Mouse (Mus musculus): Measurements from ENCODE around the gene Acp7.
A peak's percentile ranks its signal among the peaks of the same experiment; 100 is the strongest.

Acp7 gene

DNA sequence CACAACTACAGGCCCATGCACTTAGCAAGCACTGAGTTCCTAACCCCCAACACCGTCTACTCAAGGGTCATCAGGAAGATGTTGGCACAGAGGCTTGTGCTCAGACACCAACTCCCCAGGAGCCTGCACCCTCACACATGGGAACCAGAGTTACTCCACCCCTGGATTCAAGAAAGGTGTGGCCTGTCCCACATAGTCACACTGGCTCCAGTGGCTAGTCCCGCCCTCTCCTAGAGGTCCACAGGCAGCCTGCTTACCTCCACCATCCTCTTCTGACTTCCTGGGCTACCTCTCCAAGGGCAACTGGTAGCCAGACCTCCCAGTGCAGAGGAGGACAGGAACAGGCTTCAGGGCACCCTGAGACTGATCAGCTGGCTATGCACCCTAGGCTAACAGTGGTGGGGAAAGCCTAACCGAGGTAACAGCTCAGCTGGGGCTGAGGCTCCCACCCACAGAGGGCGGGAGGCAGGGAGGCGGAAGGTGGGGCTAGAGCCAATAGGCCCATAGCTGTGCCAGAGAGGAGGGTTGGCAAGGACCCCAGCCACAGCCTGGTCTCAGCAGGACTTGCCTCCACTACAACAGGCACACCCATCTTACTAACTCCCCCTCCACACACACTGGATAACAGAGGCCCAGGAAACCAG is 54.7 kb downstream of the Acp7 start:
- no peak for DNase-seq (ENCODE audit: low spot score in 2 of 2)

DNA sequence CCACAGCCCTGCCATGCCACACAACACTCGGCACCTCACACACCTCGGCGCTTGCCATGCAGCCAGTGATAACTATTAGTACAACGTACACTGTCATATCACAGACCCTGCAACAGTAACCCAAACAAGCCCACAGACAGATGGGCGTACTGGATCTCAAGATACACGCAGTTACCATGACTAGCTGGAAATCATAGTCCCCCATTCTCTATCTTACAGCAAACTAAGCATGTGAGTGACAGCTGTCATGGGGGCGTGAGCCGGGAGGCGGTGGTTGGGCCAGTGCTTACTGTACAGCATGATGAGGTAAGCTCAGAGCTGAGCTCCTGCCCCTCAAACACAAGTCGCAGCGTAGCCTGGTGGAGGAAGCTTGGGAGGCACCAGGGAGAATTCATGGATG is 55.5 kb downstream of the Acp7 start:
- DNase-seq (ENCODE audit: low spot score in 2 of 2) = no peak

GRCm38 (mm10) chr7:28573236-28573635 is 57.9 kb downstream of the Acp7 start:
- DNase-seq (ENCODE audit: low spot score in 2 of 2) = no peak

- no peak for DNase-seq (ENCODE audit: low spot score in 2 of 2)
Observed at GRCm38 (mm10) chr7:28572689-28573088, 58.4 kb downstream of the Acp7 start.

- DNase-seq (ENCODE audit: low spot score in 2 of 2) = no peak
Observed at GRCm38 (mm10) chr7:28570982-28571682, 60.0 kb downstream of the Acp7 start.

DNA sequence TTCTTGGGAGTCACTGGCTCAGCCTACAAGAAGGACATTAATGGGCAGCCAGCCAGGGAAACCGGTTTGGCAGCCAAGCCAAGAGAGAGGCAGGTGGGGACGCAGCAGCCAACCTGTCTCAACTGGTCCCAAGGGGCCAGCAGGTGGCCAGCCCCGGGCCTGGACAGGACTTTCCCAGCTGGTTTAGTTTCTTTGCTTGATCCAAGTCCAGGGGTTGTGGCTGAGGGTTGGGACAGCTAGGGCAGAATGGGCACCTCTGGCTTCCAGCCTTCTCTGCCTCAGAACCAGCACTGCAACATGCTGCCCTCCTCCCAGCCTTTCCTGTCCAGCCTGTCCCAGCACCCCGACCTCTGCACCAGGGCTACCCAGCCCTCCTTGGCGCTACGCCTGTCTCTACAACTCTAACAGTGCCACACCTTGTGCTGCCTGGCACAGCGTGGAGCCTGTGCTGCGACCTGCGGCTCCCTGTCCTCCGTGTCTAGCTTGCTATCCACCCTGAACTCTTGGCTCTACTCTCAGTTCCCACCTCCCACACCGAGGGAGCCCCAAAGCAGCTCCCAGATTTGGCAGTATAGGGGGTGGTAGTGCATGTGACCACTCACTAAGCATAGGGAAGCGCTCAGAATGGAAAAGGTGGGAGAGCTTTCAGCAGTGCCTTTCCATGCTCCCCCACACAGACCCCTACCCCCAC is 60.7 kb downstream of the Acp7 start:
- peak in 1 of 2 experiments; percentile 43 for DNase-seq (ENCODE audit: low spot score in 2 of 2)

DNA sequence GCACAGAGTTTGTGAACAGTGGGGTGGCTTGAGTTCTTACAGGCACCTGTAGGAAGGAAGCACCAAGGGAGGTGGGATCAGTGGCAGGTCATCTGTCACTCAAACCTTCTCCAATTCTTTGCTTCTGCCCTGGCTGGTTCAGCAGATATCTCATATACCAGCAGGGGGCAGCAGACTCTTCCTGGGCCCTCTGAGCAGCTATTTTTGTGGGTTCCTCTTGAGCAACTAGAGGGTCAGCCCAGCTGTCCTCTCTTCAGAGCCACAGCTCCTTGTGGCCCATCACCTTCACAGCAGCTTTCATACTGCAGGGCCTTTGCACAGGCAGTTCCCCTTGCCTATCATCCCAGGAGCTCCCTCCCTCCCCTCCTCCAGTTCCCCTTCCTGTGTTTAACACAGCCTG is 62.9 kb downstream of the Acp7 start:
- DNase-seq (ENCODE audit: low spot score in 2 of 2) = peak; percentile 23 to 26

GRCm38 (mm10) chr7:28567539-28567938 is 63.6 kb downstream of the Acp7 start:
- no peak for DNase-seq (ENCODE audit: low spot score in 2 of 2)

GRCm38 (mm10) chr7:28565407-28565806 is 65.7 kb downstream of the Acp7 start:
- no peak for DNase-seq (ENCODE audit: low spot score in 2 of 2)

DNA sequence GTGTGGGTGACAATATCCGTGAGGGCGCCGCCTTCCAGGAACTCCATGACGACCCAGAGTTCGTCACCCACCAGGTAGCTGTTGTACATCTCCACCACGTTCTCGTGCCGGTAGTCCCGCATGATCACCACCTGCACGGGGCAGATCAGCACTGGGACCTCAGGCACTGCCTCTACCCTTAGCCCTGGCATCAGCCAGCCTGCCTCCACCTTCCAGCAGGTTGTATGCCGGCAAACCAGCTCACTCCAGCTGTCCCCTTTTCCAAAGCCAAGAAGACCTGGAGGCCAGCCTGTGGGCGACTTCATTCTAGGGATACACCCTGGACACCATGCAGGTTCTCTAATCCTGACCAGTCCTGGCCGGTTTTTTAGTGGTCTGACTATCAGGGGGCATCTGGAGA is 68.2 kb downstream of the Acp7 start:
- DNase-seq (ENCODE audit: low spot score in 2 of 2) = no peak

GRCm38 (mm10) chr7:28562371-28562770 is 68.8 kb downstream of the Acp7 start:
- DNase-seq (ENCODE audit: low spot score in 2 of 2) = no peak

DNA sequence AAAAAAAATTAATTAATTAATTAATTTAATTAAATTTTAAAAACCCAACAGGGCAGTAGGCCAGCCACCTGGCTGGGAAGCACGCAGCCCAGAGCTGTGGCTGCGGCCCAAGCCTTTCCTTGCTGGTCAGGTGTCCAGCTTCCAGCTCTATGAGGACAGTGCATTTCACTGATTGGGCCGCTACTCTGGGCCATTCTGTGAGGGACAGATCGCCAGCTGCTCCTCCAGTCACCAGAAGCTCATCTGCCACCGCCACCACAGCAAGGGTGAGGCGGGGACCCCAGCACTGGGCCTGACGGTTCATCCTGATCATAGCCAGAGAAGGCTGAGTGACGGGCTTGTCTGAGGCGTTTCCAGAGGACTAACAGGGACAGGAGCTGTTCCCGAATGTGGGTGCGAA is 69.2 kb downstream of the Acp7 start:
- DNase-seq (ENCODE audit: low spot score in 2 of 2) = no peak

DNA sequence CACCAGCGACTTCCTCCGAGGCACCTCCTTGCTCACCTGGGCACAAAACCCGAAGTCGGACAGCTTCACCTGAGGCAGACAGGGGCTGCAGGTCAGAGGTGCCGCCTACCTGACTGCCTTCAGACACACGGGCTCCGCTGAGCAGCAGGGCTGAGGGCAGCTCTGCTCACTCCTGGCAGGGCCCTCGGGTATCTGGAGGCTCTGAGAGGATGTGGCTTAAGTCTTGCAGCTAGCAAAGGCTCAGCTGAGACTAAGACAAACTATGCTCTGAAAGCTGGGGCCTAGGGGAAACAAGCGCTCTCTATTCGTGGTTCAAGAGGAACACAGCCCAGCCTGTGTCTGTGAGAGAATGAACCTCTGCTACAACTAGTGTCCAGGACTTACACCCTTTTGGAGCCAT is 70.3 kb downstream of the Acp7 start:
- no peak for DNase-seq (ENCODE audit: low spot score in 2 of 2)

DNA sequence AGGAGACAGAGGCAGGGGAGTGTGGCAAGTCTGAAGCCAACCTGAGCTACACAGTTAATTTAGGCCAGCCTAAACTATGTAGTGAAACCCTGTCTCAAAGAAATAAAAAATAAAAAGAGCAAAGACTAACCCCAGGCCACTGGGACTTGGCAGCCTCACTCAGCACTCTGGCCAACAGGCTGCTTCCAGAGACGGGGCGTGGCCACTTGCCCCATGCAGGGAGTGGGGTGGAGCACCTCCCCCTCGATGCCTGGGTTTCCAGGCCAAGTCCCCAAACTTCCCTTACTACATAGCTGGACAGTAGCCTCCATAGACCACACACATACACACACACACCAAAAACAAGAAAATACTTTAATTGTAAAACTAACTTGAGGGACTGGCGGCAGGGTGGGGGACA is 72.6 kb downstream of the Acp7 start:
- DNase-seq (ENCODE audit: low spot score in 2 of 2) = no peak

- no peak for DNase-seq (ENCODE audit: low spot score in 2 of 2)
Observed at GRCm38 (mm10) chr7:28557708-28558107, 73.4 kb downstream of the Acp7 start.

All from right cerebral cortex, postnatal 36 days (tissue).